Mouse (Mus musculus) spleen, adult 2 months (tissue): ENCODE measurements at regions not wholly inside any gene's neighbourhood (a gene's known extent, or its start where the extent isn't known, plus 50 kb on each side); places are given as distances from the start of the nearest gene placed in this dataset.

Source experiments
- CTCF ChIP-seq: fragments of 200-500 bp; IDR thresholded peaks from 2 replicates; pipeline ENCODE4 v1.5.1; 2011; ENCODE audit warnings: mild to moderate bottlenecking, inconsistent platforms; ENCODE audit not compliant: insufficient read depth, insufficient read length, insufficient replicate concordance; ENCODE audit errors: extremely low read depth
- POLR2A ChIP-seq: fragments of 200-500 bp; IDR thresholded peaks from 2 replicates; pipeline ENCODE4 v1.6.1; 2011; ENCODE audit warnings: low read depth, low read length, inconsistent platforms

GRCm38 (mm10) chr2:174866546-174866945 is 106.1 kb downstream of the Edn3 start:
- TF ChIP-seq CTCF (no peak), POLR2A (no peak)
